Mouse (Mus musculus) naive thymus-derived CD4-positive, alpha-beta T cell, adult 5 months (primary cell): ENCODE data around the gene Rab39. TPM values are rescaled to one million over a fixed set of nuclear protein-coding genes. Genes with fewer than 3 reads are reported as not detected.

ENCODE experiments used
- polyA plus RNA-seq: library from polyadenylated mRNA; unstranded; fragments of 100-300 nt; shearing (Covaris generic); gene quantifications from one replicate; pipeline ENCODE4 v1.2.1, GENCODE M21; 2017

Gene Rab39
- polyA plus RNA-seq, result not detected

DNA sequence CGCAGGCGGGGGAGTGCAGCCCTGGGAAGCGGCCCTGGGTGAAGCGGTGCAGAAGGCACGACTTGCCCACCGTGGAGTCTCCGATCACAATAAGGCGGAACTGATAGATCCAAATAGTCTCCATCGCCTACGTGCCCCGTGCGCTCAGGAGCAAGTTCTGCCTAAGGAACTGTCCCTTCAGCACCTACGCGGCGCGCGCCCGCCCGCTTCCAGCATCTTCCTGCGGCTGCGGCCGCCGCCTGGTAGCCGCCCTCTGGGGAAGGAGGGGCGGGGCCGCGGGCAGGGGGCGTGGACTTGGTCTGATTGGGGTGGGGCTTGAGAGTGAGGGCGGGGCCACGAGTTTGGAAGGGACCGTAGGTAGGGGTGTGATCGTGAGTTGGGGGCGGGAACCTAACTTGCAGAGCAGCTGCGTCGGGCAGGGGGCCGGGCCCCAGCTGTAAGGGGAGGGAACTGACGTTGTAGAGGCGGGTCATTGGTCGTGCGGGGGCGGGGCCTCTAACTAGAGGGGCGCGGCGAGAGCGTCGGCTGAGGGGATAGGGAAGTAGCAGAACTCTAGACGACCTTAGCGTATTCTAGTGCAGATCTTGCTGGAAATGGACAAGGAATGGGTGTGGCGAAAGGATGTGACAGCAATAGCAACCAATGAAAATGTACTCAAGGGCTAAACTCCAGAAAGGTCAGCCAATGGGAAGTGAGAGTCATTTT is at the start of gene Rab39:
Rab39 (minus strand) TSS at position 241 of the 705 bp plus-strand sequence.

DNA sequence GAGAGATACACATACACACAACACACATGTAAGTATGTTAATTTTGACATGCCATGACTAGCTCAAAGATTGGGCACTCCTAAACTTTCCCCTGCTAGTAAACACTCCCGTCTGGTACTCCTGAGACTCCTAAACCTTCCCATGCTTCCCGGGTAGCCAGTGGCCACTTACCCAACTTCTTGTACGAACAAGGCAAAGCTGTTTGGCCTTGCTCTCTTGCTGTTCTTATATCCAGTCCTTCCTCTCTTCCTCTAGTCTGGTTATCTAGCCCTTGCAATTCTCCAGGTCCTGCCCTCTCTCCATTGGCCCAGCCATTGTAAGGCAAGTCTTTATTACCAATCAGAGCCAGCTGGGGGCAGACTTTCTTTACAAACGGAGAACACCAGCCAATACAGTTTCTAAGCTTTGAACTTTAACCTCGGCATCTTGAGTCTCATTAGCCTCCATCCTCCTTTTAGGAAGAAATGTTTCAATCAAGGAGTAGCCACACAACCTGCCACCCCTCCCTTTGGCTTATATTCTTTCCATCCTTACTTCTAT is 36.3 kb downstream of the Rab39 start, which contains the start of gene Cul5:
Cul5 (minus strand) TSS at position 335 of the 540 bp plus-strand sequence.

Other genes starting within 250 kb of the Rab39 start
- gene Atm, start 169.5 kb downstream of the Rab39 start, polyA plus RNA-seq, result 27.1 TPM
- 19.7 TPM for gene Npat, start 169.2 kb downstream of the Rab39 start, polyA plus RNA-seq
- gene Acat1, start 95.8 kb downstream of the Rab39 start, polyA plus RNA-seq, result 70.8 TPM
- 31.4 TPM for gene Cul5, start 36.2 kb downstream of the Rab39 start, polyA plus RNA-seq
- 10.1 TPM for gene Slc35f2, start 65.3 kb upstream of the Rab39 start, polyA plus RNA-seq
- not detected for gene Sln, start 143.9 kb upstream of the Rab39 start, polyA plus RNA-seq